Mouse (Mus musculus) cerebellum, postnatal 25 days (tissue): ENCODE results near the gene Npb.
A peak's percentile ranks its signal among the peaks of the same experiment; 100 is the strongest.

Experiments
- DNase-seq, 2 experiments: peaks; one replicate each; pipeline ENCODE4 v3.0.0; 2021; ENCODE audit warnings: mixed read lengths in 2 of 2

Gene Npb

DNA sequence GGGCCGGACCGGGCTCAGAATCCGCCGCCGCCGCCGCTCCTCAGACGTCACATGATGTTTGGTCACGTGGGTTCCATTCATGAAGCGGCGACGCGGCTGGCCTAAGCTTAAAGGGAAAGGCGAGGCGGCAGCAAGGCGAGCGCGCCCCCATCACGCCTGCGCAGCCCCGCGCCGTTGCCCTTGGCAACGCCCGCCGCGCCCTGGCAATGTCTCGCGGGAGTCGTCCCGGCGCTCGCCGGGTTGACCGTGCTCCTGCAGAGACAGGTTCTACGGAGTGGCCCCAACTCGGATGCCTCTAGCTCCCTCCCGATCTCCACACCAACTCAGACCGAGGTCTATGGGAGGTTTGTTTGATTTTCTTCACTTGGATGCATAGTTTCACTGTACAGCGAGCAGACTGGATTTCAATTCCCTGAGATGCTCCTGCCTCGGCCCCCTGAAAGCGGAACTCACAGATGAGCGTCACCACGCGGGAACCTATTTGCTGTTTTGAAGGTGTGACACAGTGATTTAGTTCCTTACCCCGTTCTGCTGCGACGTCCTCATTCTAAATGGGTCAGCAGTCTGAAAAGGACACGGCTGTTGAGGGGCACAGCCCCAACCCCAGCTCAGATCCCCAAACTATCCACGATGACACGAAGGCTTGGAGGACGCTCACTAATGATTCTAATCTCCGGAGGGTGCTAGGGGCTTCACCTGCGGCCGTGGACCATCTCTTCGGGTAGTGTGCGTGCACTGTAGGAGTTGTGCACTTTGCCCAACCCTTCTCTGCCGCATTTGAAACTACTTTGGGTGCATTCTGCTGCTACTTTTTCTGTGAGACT, 25.5 kb downstream of the Npb start, which contains the start of gene Mafg:
Gene Mafg, minus strand, starts transcription at position 81 of the 824 bp plus-strand sequence.
- DNase-seq = peak; percentile 92 to 96

DNA sequence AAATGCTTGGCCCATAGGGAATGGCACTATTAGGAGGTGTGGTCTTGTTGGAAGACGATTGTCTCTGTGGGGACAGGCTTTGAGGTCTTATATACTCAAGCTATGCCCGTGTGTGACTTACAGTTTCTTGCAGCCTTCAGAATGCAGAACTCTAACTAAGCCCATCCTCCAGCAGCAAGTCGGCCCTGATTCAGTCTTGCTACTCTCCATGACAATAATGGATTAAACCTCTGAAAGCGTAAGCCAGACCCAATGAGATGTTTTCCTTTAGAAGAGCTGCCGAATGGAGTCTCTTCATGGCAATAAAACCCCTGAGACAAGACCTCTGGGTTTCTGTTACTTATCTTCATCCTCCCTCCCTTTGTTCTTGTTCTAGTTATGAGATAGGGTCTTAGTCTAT, 26.5 kb downstream of the Npb start:
- no peak for DNase-seq

DNA sequence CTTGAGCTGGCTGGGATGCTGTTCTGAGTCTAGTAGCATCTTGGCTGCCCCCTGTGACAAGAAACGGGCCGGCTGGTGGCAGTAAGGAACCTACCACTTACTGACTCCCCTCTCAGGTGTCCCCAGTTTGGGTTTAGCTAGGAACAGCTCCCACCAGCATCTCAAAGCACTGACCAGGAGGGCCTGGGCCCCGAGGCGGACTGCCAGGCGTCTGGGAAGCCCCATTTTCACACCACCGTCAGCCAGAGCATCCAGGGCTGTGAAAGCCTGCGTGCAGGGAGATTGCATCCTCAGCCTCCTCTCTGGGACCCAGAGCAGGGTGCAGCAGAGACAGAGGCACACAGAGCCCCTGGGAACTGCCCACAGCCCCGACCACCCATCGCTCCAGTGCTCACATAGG, 33.0 kb downstream of the Npb start:
- DNase-seq = no peak

DNA sequence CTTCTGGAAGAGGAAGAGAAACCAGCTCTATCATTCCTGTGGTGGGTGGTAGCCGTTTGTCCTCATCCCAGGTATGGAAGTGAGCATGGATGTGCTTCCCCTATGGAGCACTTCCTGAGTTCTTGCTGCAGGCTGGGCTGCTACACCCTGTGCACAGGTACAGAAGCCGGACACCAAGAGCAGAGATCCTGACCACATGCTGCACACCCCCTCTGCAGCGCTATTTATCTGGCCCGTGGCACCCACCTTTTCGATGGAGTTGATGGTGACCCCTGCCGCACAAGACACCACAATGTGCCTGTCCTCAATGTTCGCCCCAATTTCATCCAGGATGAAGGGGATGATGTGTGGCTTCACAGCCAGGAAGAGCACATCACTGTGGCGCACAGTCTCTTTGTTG, 33.6 kb downstream of the Npb start:
- DNase-seq = no peak

DNA sequence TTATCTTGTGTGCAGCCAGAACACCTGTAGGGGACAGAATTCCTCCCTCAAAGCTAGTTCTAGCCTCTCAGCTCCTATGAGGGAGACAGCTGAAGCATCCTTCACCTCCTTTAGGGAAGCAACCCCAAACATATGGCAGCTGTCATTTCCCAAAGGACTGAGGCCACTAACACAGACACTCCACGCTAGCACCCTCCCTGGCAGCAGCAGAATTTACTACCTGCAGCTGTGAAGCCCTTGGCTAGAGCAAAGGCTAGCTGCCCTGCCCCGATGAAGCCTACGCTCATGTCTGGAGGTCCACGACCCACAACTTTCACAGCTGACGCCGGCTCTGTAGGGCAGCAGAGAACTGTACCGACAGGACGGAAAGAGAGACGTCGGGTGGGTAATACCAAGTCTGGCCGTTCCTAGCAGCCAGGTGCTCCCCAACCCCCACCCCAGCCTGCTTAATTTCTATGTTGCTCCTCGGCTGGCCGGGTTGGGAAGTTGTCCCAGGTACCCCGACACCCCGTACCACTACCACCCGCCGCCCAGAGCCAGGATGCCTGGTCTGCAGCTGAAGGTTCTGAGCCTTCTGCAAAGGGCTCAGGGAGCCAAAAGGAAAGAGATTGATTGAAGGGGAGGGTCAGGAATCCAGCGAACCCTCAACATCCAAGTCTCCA, 34.8 kb downstream of the Npb start:
- peak in 1 of 2 experiments; percentile 42 for DNase-seq

DNA sequence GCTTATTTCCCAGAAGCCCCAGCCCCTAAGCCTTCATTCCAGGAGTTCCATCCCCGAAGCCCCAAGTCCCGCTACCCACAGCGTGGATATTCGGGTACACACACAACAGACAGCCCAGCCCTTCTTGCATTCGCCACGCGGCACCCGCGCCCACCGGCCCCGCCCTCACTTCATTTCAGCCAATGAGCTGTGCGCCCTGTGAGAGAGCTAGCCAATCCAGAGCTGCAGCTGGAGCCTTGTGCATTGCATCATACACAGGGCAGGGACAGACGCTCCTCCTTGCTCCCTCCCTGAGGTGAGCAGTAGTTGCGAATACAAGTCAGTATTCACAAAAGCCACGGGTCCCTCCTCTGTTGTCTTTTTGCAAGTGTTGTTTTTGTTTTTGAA, 35.3 kb downstream of the Npb start, which contains the start of gene Pycr1:
Gene Pycr1, minus strand, starts transcription at position 169 of the 387 bp plus-strand sequence.
- DNase-seq = peak; percentile 94 to 96

DNA sequence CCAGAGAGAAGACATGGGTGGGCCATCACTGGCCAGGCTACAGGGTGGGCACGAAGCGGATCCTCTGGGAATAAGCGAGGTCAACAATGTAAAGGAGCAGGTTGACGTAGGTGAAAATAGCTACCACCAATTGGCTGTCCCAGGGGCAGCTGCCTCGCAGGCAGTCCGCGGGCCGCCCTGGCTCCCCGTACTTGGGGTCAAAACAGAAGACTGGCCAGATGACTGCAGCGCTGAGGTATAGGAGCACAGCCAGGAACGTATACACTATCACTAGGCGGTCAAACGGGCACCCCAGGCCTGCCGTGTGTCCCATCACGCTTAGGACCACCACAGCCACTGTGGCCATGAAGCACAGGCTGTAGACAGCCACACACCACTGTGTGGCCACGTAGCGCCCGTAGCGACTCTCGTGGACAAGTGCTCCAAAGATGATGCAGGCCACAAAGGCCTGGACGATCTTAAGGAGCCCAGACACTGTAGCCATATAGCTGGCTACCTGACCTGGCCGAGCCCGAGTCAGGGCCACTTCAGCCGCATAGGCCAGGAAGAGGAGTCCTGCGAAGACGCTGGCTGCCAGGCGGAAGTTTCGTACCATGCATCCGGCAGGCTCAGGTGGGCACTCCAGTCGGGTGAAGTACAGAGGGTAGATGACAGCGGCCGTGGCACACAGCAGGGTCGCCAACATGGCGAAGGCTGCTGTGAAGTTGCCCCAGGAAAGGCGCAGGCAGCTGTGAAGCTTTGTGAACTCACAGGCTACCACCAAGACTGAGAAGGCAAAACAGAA, 39.0 kb downstream of the Npb start:
- DNase-seq = peak in 1 of 2 experiments; percentile 34

DNA sequence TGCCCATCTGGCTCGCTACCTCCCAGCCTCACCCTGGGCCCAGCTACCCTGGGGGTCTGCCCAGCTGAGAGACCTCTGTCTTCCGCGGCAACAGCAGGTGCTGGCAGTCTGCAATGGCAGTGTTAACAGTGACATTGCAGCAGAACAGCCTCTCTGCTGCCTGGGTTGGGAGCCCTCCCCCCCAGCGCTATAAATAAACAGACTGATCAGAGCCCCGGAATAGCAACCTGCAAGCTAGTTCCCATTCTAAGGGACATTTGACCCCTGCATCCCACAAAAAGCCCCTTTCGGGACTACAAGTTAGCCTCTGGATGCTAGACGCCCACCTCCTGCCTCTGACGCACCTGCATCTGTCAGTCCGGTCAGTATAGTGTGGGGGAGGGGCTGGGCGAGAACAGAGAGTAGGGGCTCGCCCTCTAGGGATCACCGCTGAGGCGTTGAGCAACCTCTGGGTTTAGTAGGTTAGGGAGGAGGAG, 39.8 kb downstream of the Npb start, which contains the start of gene Myadml2:
Gene Myadml2, minus strand, starts transcription at position 158 of the 476 bp plus-strand sequence.
- peak; percentile 62 to 71 for DNase-seq

DNA sequence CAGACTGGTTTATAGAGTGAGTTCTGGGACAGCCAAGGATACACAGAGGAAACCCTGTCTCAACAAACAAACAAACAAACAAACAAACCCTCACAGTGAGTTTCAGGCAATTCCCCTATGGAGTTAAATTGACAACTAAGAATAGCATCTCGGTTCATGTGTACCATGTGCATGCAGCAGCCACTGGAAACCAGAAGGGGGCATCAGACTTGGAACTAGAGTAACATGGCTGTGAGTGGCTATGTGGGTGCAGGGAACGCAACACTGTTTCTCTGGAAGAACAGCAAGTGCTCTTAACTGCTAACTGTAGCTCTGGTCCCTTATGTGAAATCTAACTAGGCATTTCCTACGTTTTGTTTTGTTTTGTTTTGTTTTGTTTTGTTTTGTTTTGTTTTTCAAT, 43.6 kb downstream of the Npb start:
- DNase-seq = no peak

DNA sequence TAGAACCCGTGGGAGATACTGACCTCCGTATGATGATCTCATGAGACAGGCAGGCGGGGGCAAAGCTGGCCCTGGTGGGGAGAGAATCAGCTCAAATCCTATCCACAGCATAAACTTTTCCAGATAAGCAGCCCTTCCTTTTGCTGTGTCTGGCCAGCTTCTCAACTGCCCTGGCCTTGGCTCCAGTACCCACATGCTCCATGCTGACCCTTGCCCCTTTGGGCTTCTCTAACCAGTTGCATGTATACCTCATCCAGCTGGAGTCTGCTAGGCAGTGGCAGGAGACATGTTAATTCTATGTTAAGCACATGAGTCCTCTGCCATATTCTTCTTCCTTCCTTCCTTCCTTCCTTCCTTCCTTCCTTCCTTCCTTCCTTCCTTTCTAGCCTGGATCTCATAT, 46.5 kb downstream of the Npb start:
- DNase-seq = no peak

DNA sequence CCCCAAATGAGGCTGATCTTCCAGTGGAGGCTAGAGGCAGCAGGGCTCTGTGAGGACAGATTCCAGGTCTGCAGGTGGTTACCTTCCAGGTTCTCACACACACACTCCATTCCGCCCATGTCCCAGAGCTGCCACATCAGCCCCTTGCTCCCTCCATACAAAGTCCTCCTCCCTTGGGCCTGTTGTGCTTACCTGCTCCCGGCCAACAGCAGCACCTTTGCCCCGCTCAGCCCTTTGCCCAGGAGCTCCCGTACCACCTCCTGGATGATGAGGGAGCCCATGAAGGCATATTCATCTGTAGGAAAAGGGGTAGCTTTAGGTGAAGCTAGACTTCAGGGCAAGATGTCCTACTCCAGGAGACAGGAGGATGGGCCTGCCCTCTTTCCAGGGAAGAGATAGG, 49.0 kb downstream of the Npb start:
- no peak for DNase-seq
